8 mouse cellular contexts compared by ENCODE assay signal in the genomic region with DNA sequence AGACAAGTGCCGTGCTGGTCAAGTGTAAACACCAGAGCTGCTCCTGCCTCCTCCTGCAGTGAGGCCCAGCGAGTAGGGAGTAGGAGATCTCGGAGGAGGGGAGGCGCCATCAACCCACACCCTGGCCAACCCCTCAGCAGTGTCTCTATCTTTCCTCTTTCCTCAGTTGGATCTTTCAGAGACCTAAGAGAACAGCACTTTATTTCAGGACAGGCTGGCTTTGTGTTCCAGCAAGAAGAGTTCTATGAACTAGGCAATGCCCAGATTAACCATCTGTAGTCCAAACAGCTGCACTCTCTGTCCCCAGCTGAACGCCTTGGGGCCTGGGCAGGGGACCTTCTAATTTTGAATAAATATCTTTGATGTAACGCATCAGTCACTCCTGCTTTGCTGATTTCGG.
DNase-seq lines count a peak whose midpoint lies in the region; ATAC-seq and TF ChIP-seq lines count a peak whose summit lies in the region.

No protein-coding gene starts in this region.

- H3K27me3 ChIP-seq in heart, adult 2 months (ENCODE audit: control insufficient read depth, insufficient read depth, low read length), result no peaks in the 10 kb centered on the region
- H3K27me3 ChIP-seq in ES-Bruce4 (ENCODE audit: control insufficient read depth, insufficient read depth, low read length, poor library complexity, severe bottlenecking), result no peaks in the 10 kb centered on the region
- no peaks in the 10 kb centered on the region for H3K27me3 ChIP-seq in forebrain, embryonic 15.5 days
- no peaks in the 10 kb centered on the region for H3K27me3 ChIP-seq in liver, embryonic 13.5 days

- intact Hi-C loops in heart, adult 2 months (cut with DNase I), result loop anchor here (1.0 kb wide), 1 partner anchor 7 kb away; no protein-coding TSS in a partner anchor

- H3K4me1 ChIP-seq in heart, adult 2 months (ENCODE audit: control insufficient read depth, insufficient read depth, low read length), result peaks cover 59% of the 10 kb centered on the region
- H3K4me1 ChIP-seq in ES-Bruce4 (ENCODE audit: control insufficient read depth, insufficient read depth, low read length), result peaks cover 4% of the 10 kb centered on the region
- peaks cover 79% of the 10 kb centered on the region for H3K4me1 ChIP-seq in forebrain, embryonic 15.5 days
- peaks cover 88% of the 10 kb centered on the region for H3K4me1 ChIP-seq in liver, embryonic 13.5 days (replicated peaks)

- peak overlapping the region; percentile 78 for H3K27ac ChIP-seq in heart, adult 2 months
- H3K27ac ChIP-seq in ES-Bruce4 (ENCODE audit: insufficient read depth, low read length), result peak overlapping the region; percentile 57
- H3K27ac ChIP-seq in forebrain, embryonic 15.5 days (replicated peaks), result peak overlapping the region; percentile 97
- peak overlapping the region; percentile 71 for H3K27ac ChIP-seq in liver, embryonic 13.5 days

- H3K9ac ChIP-seq in heart, adult 2 months (ENCODE audit: low read depth, low read length), result 0 out of 2 replicates have a peak overlapping the region, but pooled peaks have one; percentile 12
- peak overlapping the region; percentile 9; the same call in 1 of the 2 replicates for H3K9ac ChIP-seq in ES-Bruce4 (ENCODE audit: low read depth, poor library complexity, severe bottlenecking)
- H3K9ac ChIP-seq in forebrain, embryonic 15.5 days (replicated peaks), result 0 out of 2 replicates have a peak overlapping the region, but pooled peaks have one; percentile 10
- peak overlapping the region; percentile 7; the same call in 1 of the 2 replicates for H3K9ac ChIP-seq in liver, embryonic 13.5 days

- H3K4me2 ChIP-seq in forebrain, embryonic 15.5 days (replicated peaks), result peak overlapping the region; percentile 24; the same call in 1 of the 2 replicates
- H3K4me2 ChIP-seq in liver, embryonic 13.5 days, result peak overlapping the region; percentile 33

- no peak for TF ChIP-seq POLR2A in heart, adult 2 months (IDR thresholded peaks at IDR 0.05; ENCODE audit: insufficient read depth, low read depth, low read length)
- TF ChIP-seq POLR2A in ES-Bruce4 (IDR thresholded peaks at IDR 0.05; ENCODE audit: insufficient read depth, low read length), result no peak

- no peak overlapping the region for H3K4me3 ChIP-seq in heart, adult 2 months
- no peak overlapping the region for H3K4me3 ChIP-seq in ES-Bruce4 (ENCODE audit: low read depth, low read length)
- H3K4me3 ChIP-seq in forebrain, embryonic 15.5 days, result no peak overlapping the region
- H3K4me3 ChIP-seq in liver, embryonic 13.5 days (replicated peaks), result no peak overlapping the region

- peak; percentile 30 for ATAC-seq in forebrain, embryonic 15.5 days (replicated peaks)
- peak; percentile 61 for ATAC-seq in liver, embryonic 13.5 days (ENCODE audit: low read depth)
- no peak for ATAC-seq in megakaryocyte-erythroid progenitor cell, adult 5-6 weeks (replicated peaks; ENCODE audit: low FRiP score, low TSS enrichment, poor library complexity, severe bottlenecking)

- TF ChIP-seq CTCF in heart, adult 2 months (IDR thresholded peaks at IDR 0.05), result no peak
- TF ChIP-seq CTCF in ES-Bruce4 (IDR thresholded peaks at IDR 0.05; ENCODE audit: low read depth, low read length), result no peak

- H3K36me3 ChIP-seq in heart, adult 2 months (ENCODE audit: control insufficient read depth, insufficient read depth, low read length), result peaks cover 21% of the 10 kb centered on the region
- H3K36me3 ChIP-seq in ES-Bruce4 (ENCODE audit: control insufficient read depth, insufficient read depth, low read length, poor library complexity, severe bottlenecking), result no peaks in the 10 kb centered on the region
- no peaks in the 10 kb centered on the region for H3K36me3 ChIP-seq in forebrain, embryonic 15.5 days
- H3K36me3 ChIP-seq in liver, embryonic 13.5 days, result peaks cover 10% of the 10 kb centered on the region

- no peaks in the 10 kb centered on the region for H3K9me3 ChIP-seq in ES-Bruce4 (replicated peaks; ENCODE audit: control insufficient read depth, insufficient read depth, low read length, poor library complexity, severe bottlenecking)
- no peaks in the 10 kb centered on the region for H3K9me3 ChIP-seq in forebrain, embryonic 15.5 days
- no peaks in the 10 kb centered on the region for H3K9me3 ChIP-seq in liver, embryonic 13.5 days (replicated peaks)

- TF ChIP-seq EP300 in heart, adult 2 months (IDR thresholded peaks at IDR 0.05; ENCODE audit: insufficient read depth, low read depth, low read length), result no peak
- no peak for TF ChIP-seq EP300 in ES-Bruce4 (IDR thresholded peaks at IDR 0.05; ENCODE audit: insufficient read depth, low read depth, low read length)

- H3K79me2 ChIP-seq in heart, adult 2 months (replicated peaks; ENCODE audit: control insufficient read depth, insufficient read depth, low read length), result peaks cover 19% of the 10 kb centered on the region

- WGBS in heart, adult 2 months, result 51% methylated on average over 7 of the region's 7 CpGs
- WGBS in forebrain, embryonic 15.5 days, result 5% methylated on average over 7 of the region's 7 CpGs
- 42% methylated on average over 7 of the region's 7 CpGs for WGBS in liver, embryonic 13.5 days (ENCODE audit: insufficient replicate concordance)

- no peak for DNase-seq in heart, adult 2 months
- no peak for DNase-seq in heart, adult 18-20 months
- no peak for DNase-seq in liver, embryonic 13.5 days
- no peak for DNase-seq in retina, embryonic 14.5 days (ENCODE audit: low spot score)
- no peak for DNase-seq in left cerebral cortex, adult 8-10 months (ENCODE audit: low spot score in 2 of 2)
